Mouse (Mus musculus) spleen, postnatal 10 days (tissue): ENCODE measurements around the gene Gdpgp1.
A peak's percentile ranks its signal among the peaks of the same experiment; 100 is the strongest.

Experiments
- DNase-seq, 2 experiments: peaks; one replicate each; pipeline ENCODE4 v3.0.0; 2021 to 2022; ENCODE audit warnings: low spot score in 2 of 2

The Gdpgp1 gene

DNA sequence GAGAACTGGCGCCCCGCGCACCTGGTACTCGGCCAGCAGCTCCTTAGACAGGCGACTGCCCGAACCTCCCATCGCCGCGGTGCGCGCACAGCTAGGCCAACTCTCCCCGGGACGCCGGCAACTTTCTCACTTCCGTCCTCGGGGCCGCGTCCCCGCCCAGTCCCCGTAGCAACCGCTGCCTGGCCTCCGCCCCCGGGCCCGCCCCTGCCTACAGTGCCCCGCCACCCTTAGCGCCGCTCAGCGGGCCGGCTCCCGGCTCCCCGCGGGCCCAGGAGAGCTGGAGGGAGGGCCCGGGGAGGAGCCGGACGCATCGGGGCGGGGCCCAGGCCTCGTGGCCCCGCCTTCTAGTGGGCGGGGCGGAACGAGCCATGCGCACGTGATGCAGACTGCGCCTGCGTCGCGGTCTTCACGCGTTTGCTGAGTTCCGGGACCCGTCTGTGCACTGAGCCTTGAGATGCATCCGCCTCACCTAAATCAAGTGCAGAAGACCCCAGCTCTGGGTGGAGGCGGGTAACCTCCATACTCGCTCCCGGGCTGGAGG lies at the start of gene Gdpgp1, which contains the start of gene Cib1:
Gdpgp1 (plus strand) TSS at position 377 of the 541 bp plus-strand sequence.
Cib1 (minus strand) TSS at position 325 of the 541 bp plus-strand sequence.
- peak; percentile 98 for DNase-seq

DNA sequence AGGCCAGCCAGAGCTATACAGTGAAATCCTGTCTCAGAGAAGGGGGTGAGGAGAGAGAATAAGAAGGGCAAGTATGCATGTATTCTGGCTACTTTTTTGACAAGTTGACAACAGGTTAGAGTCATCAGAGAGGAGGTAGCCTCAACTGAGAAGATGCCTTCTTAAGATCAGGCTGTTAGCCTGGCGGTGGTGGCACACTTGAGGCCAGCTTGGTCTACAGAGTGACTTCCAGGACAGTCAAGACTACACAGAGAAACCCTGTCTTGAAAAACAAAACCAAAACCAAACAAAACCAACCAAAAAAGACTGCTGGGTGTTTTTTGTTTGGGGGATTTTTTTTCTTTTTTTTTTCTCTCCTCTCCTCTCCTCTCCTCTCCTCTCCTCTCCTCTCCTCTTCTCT lies 49.2 kb upstream of the Gdpgp1 start:
- no peak for DNase-seq

GRCm38 (mm10) chr7:80183969-80184368 lies 48.7 kb upstream of the Gdpgp1 start:
- DNase-seq, result no peak

GRCm38 (mm10) chr7:80184551-80184950 lies 48.1 kb upstream of the Gdpgp1 start:
- no peak for DNase-seq

DNA sequence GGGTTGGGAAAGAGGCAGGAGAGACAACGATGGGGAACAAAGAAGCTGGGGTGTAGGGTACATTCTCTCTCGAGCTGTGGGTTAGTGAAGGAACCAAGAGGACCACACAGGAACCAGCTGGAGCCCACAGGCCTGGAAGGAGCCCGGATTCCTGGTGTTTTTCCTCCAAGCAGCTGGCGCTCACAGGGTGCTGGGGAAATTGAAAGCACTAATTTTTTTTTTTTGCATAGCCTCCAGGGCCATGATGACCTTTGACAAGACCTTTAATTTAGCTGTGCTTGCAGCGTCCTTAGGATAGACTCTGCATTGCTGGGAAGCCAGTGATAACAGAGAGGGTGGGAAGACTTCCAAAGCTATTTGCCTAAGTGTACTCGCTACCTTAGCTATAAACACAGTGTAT lies 47.7 kb upstream of the Gdpgp1 start:
- DNase-seq, result peak; percentile 22 to 37

DNA sequence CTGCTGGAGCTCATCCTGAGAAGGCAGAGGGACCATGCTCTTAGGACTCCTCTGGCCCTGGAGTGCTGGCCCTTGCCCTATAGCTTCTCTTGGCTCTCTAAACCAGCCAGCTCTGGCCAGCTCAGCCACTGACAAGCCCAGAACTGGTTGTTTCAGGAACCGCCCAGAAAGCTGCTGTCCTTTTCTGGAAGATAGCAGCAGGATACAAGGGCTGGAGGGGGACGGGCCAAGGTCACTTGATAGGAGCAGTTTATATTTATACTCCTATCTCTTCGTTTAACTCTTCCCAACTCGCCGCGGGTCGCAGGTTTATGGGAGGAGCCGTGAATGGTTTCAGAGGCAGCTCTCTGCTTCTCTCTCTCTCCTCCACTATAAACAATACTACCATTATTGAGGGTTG lies 46.6 kb upstream of the Gdpgp1 start:
- DNase-seq, result peak in 1 of 2 experiments; percentile 72

DNA sequence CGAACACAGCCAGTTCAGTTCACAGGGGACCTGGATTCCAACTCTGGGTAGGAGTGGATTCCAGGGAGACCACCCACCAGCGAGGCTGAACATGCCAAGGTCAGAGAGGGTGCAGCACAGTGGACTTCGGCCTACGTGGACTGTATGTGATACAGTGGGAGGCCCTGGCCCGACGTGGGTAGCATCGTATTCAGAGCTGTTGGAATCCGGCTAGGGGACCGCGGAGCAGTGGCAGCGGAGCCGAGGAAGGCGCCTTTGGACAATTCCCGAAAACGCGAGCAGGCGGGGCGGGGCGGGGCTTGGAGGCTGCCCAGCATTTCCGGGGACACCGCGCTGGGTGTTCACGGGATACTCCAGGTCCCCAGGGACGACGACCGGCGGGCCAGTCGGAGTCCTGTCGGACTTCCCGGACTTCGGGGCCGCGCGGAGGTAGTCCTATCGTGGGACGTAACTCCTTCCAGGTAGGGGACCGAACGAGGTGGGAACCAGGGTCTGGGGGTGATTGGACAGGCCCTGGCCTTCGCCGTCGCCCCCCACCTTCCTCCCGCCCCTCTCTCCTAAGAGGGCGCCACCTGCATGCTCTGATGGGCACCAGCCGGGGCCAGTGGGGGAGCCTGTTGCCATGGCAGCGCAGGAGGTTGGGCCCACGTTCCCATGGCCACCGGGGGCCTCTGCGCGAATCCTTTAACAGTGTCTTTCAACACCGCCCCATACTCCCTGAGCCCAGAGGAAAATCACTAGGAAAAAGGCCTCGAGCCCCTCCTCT lies 46.0 kb upstream of the Gdpgp1 start, which contains the start of gene Sema4b:
Sema4b (plus strand) TSS at position 311 of the 766 bp plus-strand sequence.
- DNase-seq, result peak; percentile 86 to 90

GRCm38 (mm10) chr7:80187501-80187900 lies 45.2 kb upstream of the Gdpgp1 start:
- DNase-seq, result no peak

DNA sequence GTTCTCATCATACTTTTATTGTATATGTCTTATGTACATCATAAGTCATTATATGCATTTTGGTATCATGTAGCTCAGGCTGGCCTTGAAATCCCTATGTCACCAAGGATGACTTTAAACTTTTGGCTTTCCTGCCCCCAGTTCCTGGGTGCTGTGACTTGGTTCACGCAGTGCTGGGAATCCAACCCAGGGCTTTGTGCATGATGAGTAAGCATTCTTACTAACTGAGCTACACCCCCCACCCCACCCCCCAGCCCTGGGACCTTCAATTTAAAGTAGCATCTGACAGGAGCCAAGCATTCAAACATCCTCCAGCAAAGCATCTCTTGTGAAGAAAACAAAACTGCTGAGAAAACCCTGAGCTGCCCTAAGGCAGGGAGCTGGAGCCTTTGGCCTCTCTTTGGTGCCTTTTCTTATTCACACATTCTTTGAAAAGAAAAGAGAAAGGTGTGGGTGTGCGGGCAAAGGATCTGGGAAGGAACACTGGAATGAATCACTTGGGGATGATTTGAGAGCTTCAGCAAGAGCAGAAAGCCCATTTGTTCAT lies 44.0 kb upstream of the Gdpgp1 start:
- no peak for DNase-seq

GRCm38 (mm10) chr7:80189147-80189933 lies 43.3 kb upstream of the Gdpgp1 start:
- no peak for DNase-seq

- peak; percentile 65 to 76 for DNase-seq
Observed at GRCm38 (mm10) chr7:80191455-80191854, 41.2 kb upstream of the Gdpgp1 start.

GRCm38 (mm10) chr7:80192226-80193061 lies 40.2 kb upstream of the Gdpgp1 start:
- peak; percentile 86 to 93 for DNase-seq

GRCm38 (mm10) chr7:80193941-80194739 lies 38.5 kb upstream of the Gdpgp1 start:
- DNase-seq, result peak; percentile 32 to 36

- peak in 1 of 2 experiments; percentile 28 for DNase-seq
Observed at GRCm38 (mm10) chr7:80195146-80195545, 37.5 kb upstream of the Gdpgp1 start.

- DNase-seq, result peak; percentile 13 to 19
Observed at GRCm38 (mm10) chr7:80195576-80196263, 36.9 kb upstream of the Gdpgp1 start.

DNA sequence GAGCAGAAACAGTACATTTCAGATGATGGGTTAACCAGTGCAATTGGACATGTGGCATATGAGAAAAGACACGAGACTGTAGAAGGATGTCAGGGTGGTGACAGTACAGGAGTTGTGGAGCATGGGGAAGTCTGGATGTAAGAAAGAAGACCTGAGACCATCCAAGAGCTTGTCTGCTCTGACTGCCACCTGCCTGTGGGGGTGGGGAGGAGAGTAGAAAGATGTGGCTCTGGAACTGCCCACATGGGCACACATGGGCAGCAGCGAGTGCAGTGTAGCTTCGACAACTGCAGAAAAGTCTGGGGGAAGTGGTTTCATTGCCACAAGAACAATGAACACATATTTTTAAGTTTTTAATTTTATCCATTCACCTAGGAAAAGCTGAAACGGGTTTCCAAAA lies 35.3 kb upstream of the Gdpgp1 start:
- DNase-seq, result peak; percentile 62 to 78

DNA sequence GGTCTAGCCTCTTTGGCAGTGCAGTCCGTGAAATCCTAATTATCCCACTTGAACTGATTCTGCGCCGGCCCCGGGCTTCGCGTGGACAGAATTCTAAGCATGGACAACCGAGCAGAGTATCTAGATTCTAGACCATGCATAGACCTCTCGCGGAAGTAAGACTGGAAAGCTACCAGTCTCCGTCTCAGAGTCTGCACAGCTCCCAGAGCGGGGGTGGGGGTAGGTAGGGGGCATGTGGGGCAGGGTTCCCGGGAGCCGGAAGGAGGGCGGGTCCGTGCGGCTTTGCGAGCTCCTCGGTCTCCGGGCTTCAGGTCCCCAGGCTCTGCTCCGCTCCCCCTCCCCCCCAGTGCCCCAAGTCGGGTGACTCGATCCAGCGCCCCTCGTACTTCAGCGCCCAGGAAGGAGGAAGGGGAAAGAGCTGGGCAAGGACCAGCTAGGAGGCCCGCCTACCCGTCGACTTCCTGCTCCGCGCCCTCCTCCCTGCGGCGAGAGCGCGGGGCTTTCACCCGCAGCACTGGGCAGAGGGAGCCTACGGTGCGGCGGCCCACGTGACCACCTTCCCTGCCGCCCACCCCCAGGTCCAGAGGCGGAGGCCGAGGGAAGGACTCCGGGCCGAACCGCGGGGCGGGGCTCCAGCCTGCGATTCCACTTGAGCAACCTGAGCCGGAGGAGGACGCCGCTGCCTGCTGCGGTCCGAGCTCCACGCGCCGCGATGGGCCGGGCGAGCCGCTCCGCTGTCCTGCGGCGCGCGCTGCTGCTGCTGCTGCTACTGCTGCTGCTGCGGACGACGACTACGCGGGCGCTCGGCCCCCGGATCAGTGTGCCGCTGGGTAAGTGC lies 34.5 kb upstream of the Gdpgp1 start:
- DNase-seq, result peak; percentile 82 to 85

- DNase-seq, result peak; percentile 57 to 66
Observed at GRCm38 (mm10) chr7:80198863-80199262, 33.8 kb upstream of the Gdpgp1 start.

GRCm38 (mm10) chr7:80199286-80199685 lies 33.4 kb upstream of the Gdpgp1 start:
- DNase-seq, result no peak
